Mouse (Mus musculus) liver, embryonic 16.5 days (tissue): Measurements from ENCODE around the gene Pax1. TPM values are rescaled to one million over a fixed set of nuclear protein-coding genes. Genes with fewer than 3 reads are reported as not detected.

Source experiments
- ATAC-seq: fragments of 200-750 bp; cut with Nextera tagmentation; 2 replicates; pipeline ENCODE4 v1.8.0; 2017; ENCODE audit warnings: low read depth, mild to moderate bottlenecking, moderate number of reproducible peaks, moderate library complexity
- H3K27ac ChIP-seq: fragments of 300-500 bp; sonication (generic); 2 replicates; pipeline ENCODE4 v1.5.1; 2014; ENCODE audit warnings: mild to moderate bottlenecking, low read length
- H3K27me3 ChIP-seq: fragments of 300-500 bp; sonication (generic); 2 replicates; pipeline ENCODE4 v1.6.1; 2014; ENCODE audit warnings: low read depth, low read length, mixed read lengths; ENCODE audit not compliant: control insufficient read depth, insufficient read depth
- H3K36me3 ChIP-seq: fragments of 300-500 bp; sonication (generic); 2 replicates; pipeline ENCODE4 v1.6.1; 2014; ENCODE audit warnings: mild to moderate bottlenecking; ENCODE audit not compliant: control insufficient read depth, insufficient read depth
- H3K4me1 ChIP-seq: fragments of 300-500 bp; sonication (generic); 2 replicates; pipeline ENCODE4 v1.6.1; 2014; ENCODE audit warnings: low read depth, low read length, mixed read lengths; ENCODE audit not compliant: control insufficient read depth
- H3K4me2 ChIP-seq: fragments of 300-500 bp; sonication (generic); 2 replicates; pipeline ENCODE4 v1.6.1; 2014; ENCODE audit warnings: low read depth, low read length, mixed read lengths
- H3K4me3 ChIP-seq: fragments of 300-500 bp; sonication (generic); 2 replicates; pipeline ENCODE4 v1.5.1; 2014; ENCODE audit warnings: low read depth, mild to moderate bottlenecking, low read length
- H3K9ac ChIP-seq: fragments of 300-500 bp; sonication (generic); 2 replicates; pipeline ENCODE4 v1.6.1; 2014; ENCODE audit warnings: low read depth, low read length
- H3K9me3 ChIP-seq: fragments of 300-500 bp; sonication (generic); replicated peaks from 2 replicates; pipeline ENCODE4 v1.6.1; 2016; ENCODE audit warnings: low read length; ENCODE audit not compliant: control insufficient read depth
- WGBS: fragments of 180-500 bp; shearing (Covaris S2); extraction: QIAGEN DNeasy Blood & Tissue Kit; methylation state at CpG from one replicate; pipeline ENCODE4 v1.1.7; 2014; ENCODE audit not compliant: insufficient replicate concordance; 5-methylcytosine and 5-hydroxymethylcytosine counted together
- polyA plus RNA-seq: library from polyadenylated mRNA; unstranded; fragments of >200 nt; fragmentation: Nextera tagmentation; extraction: Ambion mirVana; gene quantifications from 2 replicates; pipeline ENCODE4 v1.2.1, GENCODE M21; 2015

Gene Pax1
- not detected in 2 replicates for polyA plus RNA-seq

GRCm38 (mm10) chr2:147361581-147361980 lies at the start of gene Pax1:
Gene Pax1, plus strand, starts transcription at chr2:147361925.
- 2% methylated on average over 18 of the region's 18 CpGs for WGBS
- Histone ChIP-seq H3K4me3 (no peak within 1 kb of the TSS), H3K4me1 (no peaks in the 10 kb centered on the region), H3K27me3 (peaks cover 83% of the 10 kb centered on the region), H3K4me2 (no peak within 1 kb of the TSS), H3K9ac (no peak within 1 kb of the TSS), H3K27ac (no peak within 1 kb of the TSS), H3K36me3 (no peaks in the 10 kb centered on the region), H3K9me3 (no peaks in the 10 kb centered on the region)
- ATAC-seq: no peak

GRCm38 (mm10) chr2:147321036-147321435 lies 40.7 kb upstream of the Pax1 start:
- no peak overlapping the region for H3K27ac ChIP-seq
- H3K9ac ChIP-seq: no peak overlapping the region
- H3K4me3 ChIP-seq: no peak overlapping the region
- H3K4me2 ChIP-seq: no peak overlapping the region
- H3K4me1 ChIP-seq: no peaks in the 10 kb centered on the region
- no peaks in the 10 kb centered on the region for H3K36me3 ChIP-seq
- no peaks in the 10 kb centered on the region for H3K9me3 ChIP-seq
- no peaks in the 10 kb centered on the region for H3K27me3 ChIP-seq
- no peak for ATAC-seq
- WGBS: 10% methylated on average over 9 of the region's 9 CpGs

- WGBS: 54% methylated on average over 2 of the region's 2 CpGs
- no peaks in the 10 kb centered on the region for H3K27me3 ChIP-seq
- no peak for ATAC-seq
These were observed 36.5 kb upstream of the Pax1 start for GRCm38 (mm10) chr2:147325178-147325577.

GRCm38 (mm10) chr2:147332731-147333130 lies 29.0 kb upstream of the Pax1 start:
- H3K4me2 ChIP-seq: no peak overlapping the region
- no peak for ATAC-seq
- H3K9me3 ChIP-seq: no peaks in the 10 kb centered on the region
- no peak overlapping the region for H3K27ac ChIP-seq
- 64% methylated on average over 2 of the region's 2 CpGs for WGBS
- H3K4me1 ChIP-seq: no peaks in the 10 kb centered on the region
- no peak overlapping the region for H3K9ac ChIP-seq
- no peaks in the 10 kb centered on the region for H3K36me3 ChIP-seq
- H3K27me3 ChIP-seq: no peaks in the 10 kb centered on the region
- H3K4me3 ChIP-seq: no peak overlapping the region

More at GRCm38 (mm10) chr2:147325178-147325577, 36.5 kb upstream of the Pax1 start:
- Histone ChIP-seq H3K9me3 (no peaks in the 10 kb centered on the region), H3K4me2 (no peak overlapping the region), H3K4me3 (no peak overlapping the region), H3K27ac (no peak overlapping the region), H3K9ac (no peak overlapping the region), H3K36me3 (no peaks in the 10 kb centered on the region), H3K4me1 (no peaks in the 10 kb centered on the region)

DNA sequence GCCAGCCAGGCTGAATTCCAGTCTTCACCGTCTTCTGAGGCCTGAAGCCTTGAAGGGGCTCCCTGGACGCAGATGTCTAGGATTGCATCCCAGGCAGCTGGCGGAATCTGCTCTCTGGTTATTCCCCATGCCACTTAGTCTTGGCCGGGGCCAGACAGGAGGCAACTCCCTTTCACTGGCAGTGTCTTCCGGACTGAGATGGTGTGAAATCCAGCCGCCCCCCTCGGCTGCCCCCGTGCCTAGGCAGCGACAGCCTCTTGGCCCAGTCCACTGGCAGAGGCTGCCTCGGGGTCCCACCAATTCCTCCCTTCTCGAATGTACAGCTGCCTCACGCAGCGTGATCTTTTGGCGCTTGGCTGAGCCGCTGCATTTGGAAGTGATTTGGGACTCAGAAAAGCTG lies 23.0 kb upstream of the Pax1 start:
- no peaks in the 10 kb centered on the region for H3K36me3 ChIP-seq
- 61% methylated on average over 15 of the region's 15 CpGs for WGBS
- ATAC-seq: no peak

DNA sequence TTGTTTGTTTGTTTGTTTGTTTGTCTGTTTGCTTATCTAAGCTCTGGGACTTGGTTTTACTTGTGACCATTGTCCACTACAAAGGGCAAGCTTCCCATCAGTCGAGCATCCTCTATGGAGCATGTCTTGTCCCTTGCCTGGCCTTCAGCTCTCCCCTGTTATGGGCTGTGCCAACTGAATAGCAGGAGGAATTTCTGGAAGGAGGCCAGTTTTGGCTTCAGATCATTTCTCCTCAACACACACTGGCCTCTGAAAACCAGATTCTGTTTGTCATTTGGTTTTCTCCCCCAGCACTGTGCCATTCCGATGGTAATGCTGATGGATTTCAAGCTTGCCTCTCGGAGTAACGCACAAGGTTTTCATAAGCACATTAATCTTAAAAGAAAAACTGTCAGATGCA lies 21.9 kb upstream of the Pax1 start:
- WGBS: 71% methylated on average over 4 of the region's 4 CpGs
- no peak overlapping the region for H3K27ac ChIP-seq
- no peak overlapping the region for H3K4me2 ChIP-seq
- no peak for ATAC-seq
- no peaks in the 10 kb centered on the region for H3K36me3 ChIP-seq
- no peaks in the 10 kb centered on the region for H3K4me1 ChIP-seq
- H3K27me3 ChIP-seq: no peaks in the 10 kb centered on the region
- no peak overlapping the region for H3K9ac ChIP-seq
- H3K4me3 ChIP-seq: no peak overlapping the region
- no peaks in the 10 kb centered on the region for H3K9me3 ChIP-seq

More for the DNA sequence above, 23.0 kb upstream of the Pax1 start:
- no peaks in the 10 kb centered on the region for H3K9me3 ChIP-seq
- H3K27ac ChIP-seq: no peak overlapping the region
- H3K4me3 ChIP-seq: no peak overlapping the region
- no peak overlapping the region for H3K9ac ChIP-seq
- no peaks in the 10 kb centered on the region for H3K4me1 ChIP-seq
- H3K27me3 ChIP-seq: no peaks in the 10 kb centered on the region
- H3K4me2 ChIP-seq: no peak overlapping the region

DNA sequence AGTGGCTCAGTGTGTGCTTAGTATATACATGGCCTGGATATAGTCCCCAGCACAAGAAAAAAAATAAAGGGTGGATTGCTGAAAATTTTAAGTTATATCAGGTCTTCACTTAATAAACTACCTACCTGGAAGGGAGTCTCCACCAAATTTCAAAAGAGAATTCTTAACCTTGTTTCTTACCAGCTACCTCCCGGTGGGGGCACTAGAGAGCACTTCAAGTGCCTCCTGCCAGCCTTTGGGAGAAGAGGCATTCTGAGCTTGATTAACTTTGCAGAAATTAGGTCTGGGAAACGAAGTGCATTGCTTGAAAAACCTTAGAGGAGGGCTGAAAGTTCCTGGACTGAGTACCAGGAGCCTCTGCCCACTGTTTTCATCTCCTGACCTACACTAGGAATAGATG lies 19.5 kb upstream of the Pax1 start:
- 10% methylated on average over 2 of the region's 2 CpGs for WGBS
- ATAC-seq: no peak
- Histone ChIP-seq H3K27me3 (no peaks in the 10 kb centered on the region), H3K36me3 (no peaks in the 10 kb centered on the region), H3K4me3 (no peak overlapping the region), H3K9ac (no peak overlapping the region), H3K27ac (no peak overlapping the region), H3K4me2 (no peak overlapping the region), H3K9me3 (no peaks in the 10 kb centered on the region), H3K4me1 (no peaks in the 10 kb centered on the region)

DNA sequence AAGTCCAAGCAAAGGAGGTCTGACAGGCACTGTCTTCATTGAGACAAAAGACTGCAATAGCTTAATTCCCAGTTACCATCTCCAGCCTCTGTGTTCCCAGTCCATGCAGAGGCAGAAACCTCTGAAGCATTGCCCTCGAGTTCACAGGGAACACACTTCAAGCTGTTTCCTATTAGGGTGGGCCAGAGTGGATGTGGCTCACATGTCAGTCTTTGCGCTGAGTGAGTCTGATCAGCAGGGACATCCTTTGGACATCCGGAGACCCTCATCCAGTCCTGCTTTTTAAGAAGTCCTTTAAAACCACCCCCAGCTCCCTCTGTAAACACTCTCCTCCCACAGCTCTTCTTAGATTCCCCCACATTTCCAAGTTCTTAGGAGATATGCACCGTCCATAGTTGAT lies 2.0 kb upstream of the Pax1 start:
- no peak overlapping the region for H3K9ac ChIP-seq
- H3K4me1 ChIP-seq: no peaks in the 10 kb centered on the region
- no peak overlapping the region for H3K4me3 ChIP-seq
- no peak for ATAC-seq
- no peak overlapping the region for H3K27ac ChIP-seq
- no peaks in the 10 kb centered on the region for H3K9me3 ChIP-seq
- 4% methylated on average over 4 of the region's 4 CpGs for WGBS
- H3K4me2 ChIP-seq: no peak overlapping the region
- H3K27me3 ChIP-seq: peaks cover 65% of the 10 kb centered on the region
- no peaks in the 10 kb centered on the region for H3K36me3 ChIP-seq

- H3K4me3 ChIP-seq: no peak overlapping the region
- no peaks in the 10 kb centered on the region for H3K4me1 ChIP-seq
- no peak overlapping the region for H3K9ac ChIP-seq
- H3K36me3 ChIP-seq: no peaks in the 10 kb centered on the region
- no peak for ATAC-seq
- no peaks in the 10 kb centered on the region for H3K9me3 ChIP-seq
- peaks cover 72% of the 10 kb centered on the region for H3K27me3 ChIP-seq
- no peak overlapping the region for H3K4me2 ChIP-seq
- no peak overlapping the region for H3K27ac ChIP-seq
- WGBS: 5% methylated on average over 7 of the region's 7 CpGs
These were observed 1.3 kb upstream of the Pax1 start for GRCm38 (mm10) chr2:147360401-147360800.
